Mouse (Mus musculus) c-Kit-positive CD71-negative TER-119-negative erythroid progenitor cells, embryonic 14.5 days (primary cell): ENCODE measurements around the gene Mest.

Source experiments
- DNase-seq: peaks from one replicate; pipeline ENCODE4 v3.0.0-alpha.2; 2013; ENCODE audit warnings: low read depth

Mest gene

GRCm38 (mm10) chr6:30738464-30739006 is 15.2 kb downstream of the Mest start:
- no peak for DNase-seq

GRCm38 (mm10) chr6:30739177-30739747 is 15.9 kb downstream of the Mest start:
- no peak for DNase-seq

GRCm38 (mm10) chr6:30744846-30745245 is 21.5 kb downstream of the Mest start:
- DNase-seq: no peak

GRCm38 (mm10) chr6:30745591-30745990 is 22.2 kb downstream of the Mest start:
- no peak for DNase-seq

- DNase-seq: no peak
Measured at GRCm38 (mm10) chr6:30747631-30748357, 24.4 kb downstream of the Mest start.

DNA sequence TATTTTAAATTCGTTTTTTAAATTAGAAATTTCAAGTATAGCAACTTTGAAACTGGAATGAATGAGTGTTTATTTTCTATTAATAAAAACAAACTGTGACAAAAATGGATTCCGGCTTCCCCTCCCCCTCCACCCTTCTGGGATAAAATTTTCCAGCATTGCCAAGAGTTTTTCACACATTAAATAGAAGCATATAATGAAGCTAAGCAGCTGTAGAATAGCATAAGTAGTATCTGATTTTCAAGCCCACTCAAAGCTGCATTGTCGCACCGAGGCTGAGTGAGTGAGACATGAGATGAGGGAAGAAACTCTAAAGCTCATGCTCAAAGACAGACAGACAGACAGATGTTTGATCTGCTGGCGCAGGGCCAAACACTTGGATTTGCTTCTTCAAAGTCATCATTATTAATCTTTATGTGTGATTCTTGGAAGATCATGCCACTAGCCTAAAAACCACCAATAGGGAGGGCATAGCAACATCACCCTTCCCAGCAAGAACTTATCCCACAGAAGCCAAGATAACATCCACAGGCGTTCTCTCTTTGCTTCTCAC is 25.1 kb downstream of the Mest start:
- no peak for DNase-seq

- DNase-seq: no peak
Measured at GRCm38 (mm10) chr6:30749042-30749689, 25.8 kb downstream of the Mest start.

- DNase-seq: no peak
Measured at GRCm38 (mm10) chr6:30749892-30750291, 26.5 kb downstream of the Mest start.

DNA sequence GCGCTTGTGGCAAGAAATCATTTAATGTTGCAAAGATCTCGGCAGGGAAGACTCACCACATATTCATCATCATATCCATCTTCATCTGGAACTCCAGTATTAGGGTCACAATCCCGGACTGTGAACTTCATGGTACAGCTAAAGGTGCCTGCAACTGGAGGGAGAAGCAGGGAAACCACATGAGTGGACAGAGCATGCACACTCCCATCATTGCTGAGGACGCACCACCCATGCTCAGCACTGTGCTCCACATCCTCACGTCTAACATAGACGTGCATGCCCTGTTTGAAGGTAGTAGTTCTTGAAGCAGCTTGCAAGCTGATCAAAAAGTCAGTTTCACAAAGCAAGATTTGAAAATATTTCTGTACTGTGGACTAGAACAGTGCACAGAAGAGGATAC is 27.1 kb downstream of the Mest start:
- no peak for DNase-seq

GRCm38 (mm10) chr6:30751209-30751608 is 27.9 kb downstream of the Mest start:
- DNase-seq: no peak
